Mouse (Mus musculus) urinary bladder, adult 18-20 months (tissue): ENCODE results near the gene Pisd.
"Not testable (repeated sequence)": the region's sequence is repeated elsewhere in the genome, so short reads cannot be mapped to it uniquely, and the experiment has no call there.

ENCODE experiments used
- DNase-seq, 2 experiments: peaks; one replicate each; pipeline ENCODE4 v3.0.0; 2022; ENCODE audit warnings: low spot score in 2 of 2, mixed read lengths in 2 of 2

Pisd gene

DNA sequence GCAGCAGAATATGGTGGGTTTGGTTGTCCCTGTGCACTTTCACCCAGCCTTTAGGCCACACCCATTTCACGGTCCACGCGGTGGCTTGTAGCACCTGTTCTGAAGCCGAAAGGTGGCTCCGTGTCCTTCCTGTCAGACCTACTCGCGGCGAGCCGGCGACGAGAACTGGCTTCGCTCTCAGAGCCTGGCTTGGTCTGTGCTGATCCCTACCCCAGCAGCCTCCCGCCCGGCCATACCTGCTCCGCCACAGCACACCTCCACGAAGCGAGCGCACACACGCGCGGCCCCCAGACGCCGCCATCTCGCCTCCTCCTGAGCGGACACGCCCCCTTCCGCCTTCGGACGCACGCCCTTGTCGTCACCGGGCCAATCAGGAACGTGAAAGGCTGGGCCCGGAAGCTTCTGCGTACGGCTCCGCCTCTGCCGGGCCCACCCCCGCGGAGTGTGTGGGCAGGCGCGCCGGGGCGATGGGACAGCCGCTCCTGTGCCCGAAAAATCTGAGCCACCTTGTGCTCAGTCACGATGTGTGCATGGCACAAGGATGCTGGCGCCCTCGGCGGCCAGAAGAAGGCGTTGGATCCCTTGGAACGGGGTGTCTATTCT lies at the start of gene Pisd:
TSS of gene Pisd (minus strand) at position 334 of the 603 bp plus-strand sequence.
- DNase-seq: peak; percentile 88 to 90

GRCm38 (mm10) chr5:32834497-32834896 lies 49.1 kb upstream of the Pisd start:
- no peak for DNase-seq

DNA sequence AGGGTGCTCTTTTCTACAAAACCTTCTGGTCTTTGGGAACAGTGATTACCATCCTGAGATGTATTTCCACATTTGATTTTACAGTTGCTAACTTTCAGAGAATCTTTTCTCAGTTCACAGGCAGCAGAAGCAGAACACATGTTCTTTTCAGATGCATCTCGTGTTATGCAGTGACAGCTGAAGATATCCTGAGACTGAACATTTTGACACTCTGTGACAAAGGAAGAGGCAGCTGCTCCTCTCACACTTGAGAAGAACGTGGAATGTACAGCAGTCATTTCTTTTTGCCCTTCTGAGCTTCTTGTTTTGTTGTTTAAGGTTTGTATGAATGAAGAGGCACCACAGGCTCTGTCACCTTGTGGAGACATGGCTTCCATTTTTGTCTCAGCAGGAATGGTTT lies 44.6 kb upstream of the Pisd start:
- DNase-seq: no peak

- DNase-seq: not testable (repeated sequence)
Observed at GRCm38 (mm10) chr5:32828766-32829165, 43.3 kb upstream of the Pisd start.

DNA sequence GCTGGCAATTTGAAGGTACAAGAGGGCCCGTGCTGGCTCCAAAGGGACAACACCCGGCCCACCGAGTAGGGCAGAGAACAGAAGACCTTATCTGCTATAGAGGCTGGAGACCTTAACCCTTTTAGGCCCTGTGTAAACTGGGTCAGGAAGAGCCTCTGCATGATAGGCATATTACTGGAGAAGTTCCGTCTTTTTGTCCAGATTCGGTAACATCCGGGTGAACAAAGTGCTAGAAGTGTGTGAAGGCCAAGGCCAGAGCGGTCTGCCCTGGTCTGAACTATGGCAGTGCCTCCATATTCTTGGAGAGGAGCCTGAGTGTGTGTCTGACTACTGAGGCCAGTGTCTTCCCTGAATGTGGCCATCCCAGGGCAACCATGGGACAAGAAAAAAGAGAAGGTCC lies 41.6 kb upstream of the Pisd start, which contains the start of gene Gm20671:
TSS of gene Gm20671 (minus strand) at position 101 of the 400 bp plus-strand sequence.
- no peak for DNase-seq

DNA sequence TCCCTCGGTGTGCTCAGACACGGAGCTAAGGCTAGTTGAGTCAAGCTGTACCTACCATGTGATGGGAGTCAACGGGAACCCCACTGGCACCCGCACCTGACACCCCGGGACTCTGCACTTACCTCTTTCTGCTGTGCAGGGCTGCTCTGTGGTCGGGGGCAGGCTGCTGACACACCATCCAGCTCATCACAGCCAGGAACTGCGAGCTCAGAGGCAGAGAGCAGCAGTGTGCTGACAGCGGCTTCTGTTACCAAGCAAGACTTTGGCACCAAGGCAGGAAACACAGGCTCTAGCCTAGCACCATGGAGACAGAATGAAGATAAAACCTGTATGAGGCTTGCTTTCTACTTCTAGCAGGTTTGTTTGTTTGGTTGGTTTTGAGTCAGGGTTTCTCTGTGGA lies 35.0 kb upstream of the Pisd start:
- DNase-seq: no peak

DNA sequence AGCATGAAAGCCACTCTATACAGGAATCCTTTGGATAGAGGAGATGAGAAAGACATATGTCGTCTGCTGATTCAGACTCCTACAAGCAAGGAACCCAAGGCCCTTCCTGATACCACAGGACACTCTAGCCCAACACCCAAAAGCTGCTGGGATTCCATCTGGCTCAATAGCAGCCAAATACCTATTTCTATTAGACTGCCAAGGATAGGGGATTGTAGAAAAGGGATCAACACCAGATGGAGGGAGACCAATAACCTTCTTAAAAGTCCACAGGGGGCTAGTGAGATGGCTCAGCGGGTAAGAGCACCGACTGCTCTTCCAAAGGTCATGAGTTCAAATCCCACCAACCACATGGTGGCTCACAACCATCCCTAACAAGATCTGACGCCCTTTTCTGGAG lies 29.9 kb upstream of the Pisd start:
- no peak for DNase-seq

- not testable (repeated sequence) for DNase-seq
Observed at GRCm38 (mm10) chr5:32786454-32786853, 1.0 kb upstream of the Pisd start.

DNA sequence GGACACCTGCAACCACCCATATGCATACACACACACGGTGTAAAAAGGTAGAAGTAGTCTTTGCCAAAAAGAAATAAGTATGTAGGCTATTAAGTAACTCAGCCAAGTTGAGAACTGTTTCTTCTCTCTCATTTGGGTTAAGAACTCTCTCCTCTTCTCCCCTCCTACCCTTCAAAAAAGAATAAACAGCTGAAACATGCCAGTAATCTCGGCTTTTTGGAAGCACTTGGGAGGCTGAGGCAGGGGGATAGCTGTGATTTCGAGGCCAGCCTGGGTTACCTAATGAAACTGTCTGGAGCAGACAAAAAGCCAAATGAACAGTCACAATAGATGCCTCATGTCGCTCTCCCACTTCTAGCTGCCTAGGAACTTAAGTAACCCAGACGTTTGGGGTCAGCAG lies 720 bp downstream of the Pisd start:
- DNase-seq: no peak

DNA sequence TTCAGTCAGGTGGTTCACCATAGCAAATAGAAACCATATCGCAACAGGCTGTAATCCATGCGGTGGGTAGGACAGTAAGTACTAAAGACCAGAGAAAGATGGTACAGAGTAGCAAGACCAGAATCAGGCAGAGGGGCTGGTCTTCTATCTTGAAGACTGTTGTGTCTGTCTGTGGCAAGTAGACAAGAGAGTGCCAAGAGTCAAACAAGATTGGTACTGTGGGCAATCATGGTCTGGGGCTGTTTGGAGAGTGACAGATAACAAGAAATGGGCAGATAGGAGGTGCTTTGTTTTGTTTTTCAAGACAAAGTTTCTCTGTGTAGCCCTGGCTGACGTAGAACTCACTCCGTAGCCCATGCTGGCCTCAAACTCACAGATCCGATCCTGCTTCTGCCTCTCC lies 3.9 kb downstream of the Pisd start:
- no peak for DNase-seq

DNA sequence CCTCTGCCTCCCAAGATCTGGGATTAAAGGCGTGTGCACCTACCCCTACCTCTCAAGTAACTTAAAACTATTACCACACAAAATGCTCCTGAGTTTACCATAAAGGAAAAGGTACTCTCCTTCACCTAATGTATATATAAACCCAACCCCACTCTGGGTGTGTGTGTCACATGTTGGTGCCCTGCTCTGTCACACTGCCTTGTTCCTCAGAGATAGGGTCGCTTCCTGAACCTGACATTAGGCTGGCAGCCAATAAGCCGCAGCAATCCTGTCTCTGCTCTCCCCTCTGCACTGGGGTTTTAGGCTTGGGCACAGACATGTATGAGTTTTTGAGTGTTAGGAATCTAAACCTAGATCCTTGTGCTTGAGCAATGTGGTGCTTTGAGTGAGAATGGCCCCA lies 7.3 kb downstream of the Pisd start:
- no peak for DNase-seq

GRCm38 (mm10) chr5:32772361-32772760 lies 13.1 kb downstream of the Pisd start:
- DNase-seq: no peak

GRCm38 (mm10) chr5:32767636-32768373 lies 17.6 kb downstream of the Pisd start:
- no peak for DNase-seq

DNA sequence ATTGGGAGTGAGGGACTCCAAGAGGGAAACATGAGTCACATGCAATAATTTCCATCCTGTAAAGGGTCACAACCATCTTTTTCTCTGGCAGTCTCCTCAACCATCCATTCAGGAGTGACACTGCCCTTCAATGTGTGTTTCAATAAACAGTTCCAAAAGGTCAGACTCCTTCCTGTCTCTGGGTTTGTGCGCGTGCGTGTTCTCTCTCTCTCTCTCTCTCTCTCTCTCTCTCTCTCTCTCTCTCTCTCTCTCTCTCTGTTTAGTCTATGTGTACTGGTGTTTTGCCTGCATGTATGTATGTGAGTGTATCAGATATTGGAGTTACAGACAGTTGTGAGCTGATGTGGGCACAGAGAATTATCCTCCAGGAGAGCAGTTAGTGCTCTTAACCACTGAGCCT lies 18.4 kb downstream of the Pisd start:
- DNase-seq: no peak

- DNase-seq: no peak
Observed at GRCm38 (mm10) chr5:32761566-32762140, 23.8 kb downstream of the Pisd start.

GRCm38 (mm10) chr5:32760787-32761186 lies 24.7 kb downstream of the Pisd start:
- DNase-seq: no peak

DNA sequence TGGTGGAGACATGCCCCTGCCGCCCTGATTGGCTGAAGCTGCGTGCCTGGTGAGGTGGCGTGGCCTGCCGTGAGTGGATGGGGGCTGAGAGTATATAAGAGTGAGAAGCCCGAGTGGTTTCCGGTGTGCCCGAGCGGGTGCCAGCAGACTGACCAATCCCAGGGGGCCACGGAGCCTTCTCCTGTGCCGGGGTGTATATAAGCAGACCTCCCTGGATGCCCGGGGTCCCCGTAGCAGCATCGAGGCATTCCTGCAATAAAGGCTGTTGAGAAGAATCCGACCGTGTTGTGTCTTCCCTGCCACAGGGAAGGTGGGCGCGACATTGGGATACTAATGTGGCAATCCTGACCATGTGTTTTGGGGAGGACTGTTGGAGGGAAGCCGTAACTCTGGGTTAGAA lies 25.1 kb downstream of the Pisd start:
- not testable (repeated sequence) for DNase-seq

DNA sequence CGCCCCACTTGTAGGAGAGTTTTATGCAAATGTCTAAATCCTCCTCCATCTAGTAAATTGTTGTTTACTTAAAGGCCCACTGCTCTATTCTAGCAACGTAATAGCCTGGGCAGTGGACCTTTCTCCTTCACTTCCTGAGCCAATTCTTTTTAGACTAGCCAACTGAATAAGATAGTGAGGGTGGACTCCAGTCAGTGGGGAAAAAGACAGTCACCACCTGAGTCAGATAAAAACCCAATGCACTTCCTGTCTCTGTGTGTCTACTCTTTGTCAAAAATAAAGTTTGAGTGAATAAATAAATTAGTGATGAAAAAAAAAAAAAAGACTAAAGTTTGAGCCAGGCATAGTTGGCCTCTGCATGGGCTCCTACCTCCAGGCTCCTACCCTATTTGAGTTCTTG lies 25.8 kb downstream of the Pisd start:
- no peak for DNase-seq

DNA sequence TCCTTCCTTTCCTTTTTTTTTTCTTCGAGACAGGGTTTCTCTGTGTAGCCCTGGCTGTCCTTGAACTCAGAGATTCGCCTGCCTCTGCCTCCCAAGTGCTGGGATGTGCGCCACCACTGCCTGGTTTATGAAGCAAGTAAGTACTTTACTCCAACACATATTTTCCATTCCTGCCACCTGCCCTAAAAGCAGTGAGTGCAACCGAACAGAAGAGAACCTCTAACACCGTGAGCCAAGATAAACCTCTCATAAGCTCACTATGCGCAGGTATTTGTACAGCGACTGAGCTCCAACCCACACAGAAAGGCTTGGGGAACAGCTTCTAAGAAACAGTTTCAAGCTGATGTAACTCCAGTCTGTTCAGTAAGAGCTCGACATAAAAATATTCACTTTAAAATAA lies 29.3 kb downstream of the Pisd start:
- no peak for DNase-seq

DNA sequence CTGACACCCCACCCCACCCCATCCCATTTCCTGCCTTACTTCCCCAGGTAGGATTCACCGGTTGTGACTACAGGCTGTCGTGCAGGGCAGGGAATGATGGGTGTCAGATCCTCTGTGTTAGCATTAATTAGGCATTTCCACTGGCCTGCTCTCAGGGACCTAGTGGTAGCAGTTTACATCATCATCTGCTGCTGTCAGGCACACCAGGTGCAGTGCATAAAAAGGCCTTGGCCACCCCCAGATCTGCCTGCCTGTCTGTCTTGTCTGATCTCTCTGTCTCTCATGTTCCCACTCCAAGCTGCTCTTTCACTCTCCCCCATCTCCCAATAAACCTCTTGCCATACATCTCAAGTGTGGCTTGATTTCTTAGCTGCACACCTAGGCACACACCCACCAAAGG lies 33.7 kb downstream of the Pisd start:
- DNase-seq: no peak

DNA sequence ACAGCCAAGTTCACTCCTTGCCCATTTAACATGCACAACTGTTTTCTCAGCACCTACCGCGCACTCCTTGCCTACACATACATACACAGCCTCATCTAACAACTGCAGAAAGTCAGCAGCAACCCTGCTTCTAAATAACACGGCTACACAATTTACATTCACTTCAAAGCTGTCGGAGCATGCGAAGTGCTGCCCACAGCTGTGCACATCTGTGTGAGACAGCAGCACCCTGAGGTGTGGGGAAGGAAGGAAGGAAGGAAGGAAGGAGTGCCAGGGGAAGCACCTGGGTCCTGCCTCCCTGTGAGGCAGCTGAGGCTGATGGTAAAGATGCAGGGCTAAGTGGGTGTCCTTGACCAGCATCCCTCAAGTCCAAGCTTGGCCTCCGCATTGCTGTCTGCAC lies 36.5 kb downstream of the Pisd start:
- no peak for DNase-seq

DNA sequence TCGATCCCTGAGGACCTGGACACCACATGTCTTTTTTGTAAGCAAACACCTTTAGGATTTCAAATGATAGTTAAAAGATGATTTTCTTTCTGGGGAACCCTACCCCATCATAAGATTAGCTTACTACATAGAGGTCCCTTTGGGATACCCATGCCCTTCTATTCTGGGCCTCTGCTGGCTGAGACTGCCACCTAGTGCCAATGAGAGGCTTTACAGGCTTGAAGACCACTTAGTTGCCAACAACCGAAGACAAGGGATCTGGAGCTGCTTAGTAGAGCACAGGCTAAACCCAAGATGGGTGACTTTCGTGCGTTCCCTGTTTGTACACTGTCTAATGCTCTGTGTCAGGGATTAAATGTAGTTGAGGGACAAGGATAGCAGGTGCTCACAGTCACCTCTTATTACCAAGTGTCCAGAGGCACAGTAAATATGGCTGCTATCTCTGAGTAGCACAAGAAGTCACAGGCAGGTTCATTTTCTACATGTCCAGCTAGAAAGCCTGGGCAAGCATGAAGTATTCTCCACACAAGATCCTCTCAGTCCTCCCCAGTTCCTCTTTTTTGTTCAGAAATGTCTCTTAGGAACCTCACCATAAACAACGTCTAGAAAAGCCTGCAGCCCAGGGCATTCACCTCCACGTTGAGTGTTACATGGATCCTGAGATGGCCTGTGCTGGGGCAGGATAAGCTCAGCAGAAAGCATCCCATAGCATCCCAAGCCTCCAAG lies 37.6 kb downstream of the Pisd start:
- DNase-seq: no peak
